Mouse (Mus musculus) cerebral cortex, adult 2 months (tissue): ENCODE results near the gene Aff4.

Source experiments
- WGBS: fragments of 180-500 bp; shearing (Covaris S2); methylation state at CpG from one replicate; pipeline ENCODE4 v1.1.7; 2018; 5-methylcytosine and 5-hydroxymethylcytosine counted together

Gene Aff4

DNA sequence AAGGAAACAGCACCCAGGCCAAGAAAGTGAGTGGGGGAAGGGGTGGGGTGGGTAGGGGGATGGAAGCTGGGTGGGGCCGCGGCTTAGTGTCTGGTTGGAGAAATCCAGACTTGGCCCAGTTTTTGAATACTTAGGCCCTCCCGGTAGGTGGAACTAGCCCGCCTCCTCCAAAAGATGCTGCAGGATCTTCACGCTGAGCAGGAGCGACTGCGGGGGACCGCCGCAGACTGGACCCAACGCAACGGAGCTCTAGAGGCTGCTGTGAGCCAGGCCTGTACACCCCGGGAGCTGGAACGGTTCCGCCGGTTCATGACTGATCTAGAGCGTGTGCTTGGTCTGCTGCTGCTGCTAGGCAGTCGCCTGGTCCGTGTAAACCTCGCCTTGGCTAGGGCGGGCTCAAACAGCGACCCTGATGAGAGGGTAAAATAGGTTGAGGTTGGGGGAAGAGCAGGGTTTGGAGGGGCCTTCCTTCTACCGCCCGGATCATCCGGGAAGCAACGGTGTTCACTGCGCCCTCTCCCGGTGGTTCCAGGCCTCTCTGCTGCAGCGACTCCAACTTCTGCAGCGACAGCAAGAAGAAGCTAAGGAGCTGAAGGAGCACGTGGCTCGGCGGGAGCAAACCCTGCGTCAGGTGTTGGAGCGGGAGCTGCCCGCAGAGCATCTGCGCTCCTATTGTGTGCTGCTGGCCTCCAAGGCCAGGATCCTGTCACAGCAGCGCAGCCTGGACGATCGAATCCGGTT, 115.8 kb downstream of the Aff4 start:
- WGBS, result 17% methylated on average over 40 of the region's 40 CpGs

- 9% methylated on average over 16 of the region's 16 CpGs for WGBS
These were observed 118.8 kb downstream of the Aff4 start for GRCm38 (mm10) chr11:53469294-53469967.

GRCm38 (mm10) chr11:53469968-53470695, 119.5 kb downstream of the Aff4 start, which contains the start of gene Gm9837:
TSS of gene Gm9837 (minus strand) at chr11:53470479.
- 2% methylated on average over 29 of the region's 29 CpGs for WGBS
